11 mouse cellular contexts compared by ENCODE assay signal in genomic region chr9:43071176-43071575, GRCm38 (mm10). TPM values are rescaled to one million over a fixed set of nuclear protein-coding genes. Genes with fewer than 3 reads are reported as not detected.
DNase-seq lines count a peak whose midpoint lies in the region; ATAC-seq and TF ChIP-seq lines count a peak whose summit lies in the region.
"Had no signal": no experiment of that assay in that cellular context is flagged by ENCODE, and none has a peak within 500 bp of the region (broad histone marks: within the 10 kb centered on the region; RNA-seq: fewer than 3 reads in every experiment).

No protein-coding gene starts in this region.

- H3K36me3 ChIP-seq in kidney, postnatal 0 days (ENCODE audit: insufficient read depth, low read length): no peaks in the 10 kb centered on the region
- H3K36me3 ChIP-seq in hindbrain, embryonic 11.5 days (ENCODE audit: control insufficient read depth, insufficient read depth, low read length): no peaks in the 10 kb centered on the region
- H3K36me3 ChIP-seq in neural tube, embryonic 13.5 days: no peaks in the 10 kb centered on the region
- H3K36me3 ChIP-seq: embryonic facial prominence, embryonic 15.5 days had no signal

- ATAC-seq in kidney, postnatal 0 days (replicated peaks; ENCODE audit: low FRiP score, low read depth): no peak
- ATAC-seq in hindbrain, embryonic 11.5 days (ENCODE audit: low FRiP score): peak; percentile 47; the same call in 1 of the 2 replicates
- peak; percentile 93 for ATAC-seq in neural tube, embryonic 13.5 days (ENCODE audit: low read depth)

- 0 out of 2 replicates have a peak, but pooled peaks cover 19% of the 10 kb centered on the region for H3K4me1 ChIP-seq in kidney, postnatal 0 days (replicated peaks; ENCODE audit: insufficient read depth, low read length)
- no peaks in the 10 kb centered on the region; the same call in 1 of the 2 replicates for H3K4me1 ChIP-seq in hindbrain, embryonic 11.5 days (replicated peaks; ENCODE audit: control insufficient read depth, insufficient read depth, low read length)
- peaks cover 41% of the 10 kb centered on the region for H3K4me1 ChIP-seq in neural tube, embryonic 13.5 days (replicated peaks)

- DNase-seq in kidney, postnatal 0 days (ENCODE audit: low spot score): peak; percentile 55
- no peak for DNase-seq in kidney, postnatal 4 days
- peak; percentile 31 for DNase-seq in ZHBTc4 (ENCODE audit: low read depth, low spot score)
- peak; percentile 21 for DNase-seq in hindbrain, embryonic 11.5 days (ENCODE audit: low spot score)
- DNase-seq in adipocyte (ENCODE audit: low spot score): no peak
- no peak for DNase-seq in testis, postnatal 14 days (ENCODE audit: low spot score)
- DNase-seq in urinary bladder, adult 2 months (ENCODE audit: low spot score): no peak
- DNase-seq: cerebellum, adult 11 months; heart, postnatal 4 days had no signal

- H3K4me2 ChIP-seq in kidney, postnatal 0 days (ENCODE audit: low read length): no peak overlapping the region
- no peak overlapping the region for H3K4me2 ChIP-seq in hindbrain, embryonic 11.5 days (replicated peaks; ENCODE audit: low read depth, low read length)
- H3K4me2 ChIP-seq in neural tube, embryonic 13.5 days: peak overlapping the region; percentile 57
- H3K4me2 ChIP-seq: embryonic facial prominence, embryonic 15.5 days had no signal

- H3K27me3 ChIP-seq in kidney, postnatal 0 days (ENCODE audit: insufficient read depth, low read length): no peaks in the 10 kb centered on the region
- no peaks in the 10 kb centered on the region for H3K27me3 ChIP-seq in hindbrain, embryonic 11.5 days (ENCODE audit: control insufficient read depth, insufficient read depth, low read length)
- H3K27me3 ChIP-seq in neural tube, embryonic 13.5 days: no peaks in the 10 kb centered on the region
- H3K27me3 ChIP-seq: embryonic facial prominence, embryonic 15.5 days had no signal

- WGBS in kidney, postnatal 0 days: 32% methylated on average over 4 of the region's 4 CpGs
- 25% methylated on average over 4 of the region's 4 CpGs for WGBS in hindbrain, embryonic 11.5 days
- WGBS in neural tube, embryonic 13.5 days: 18% methylated on average over 4 of the region's 4 CpGs

- H3K27ac ChIP-seq in kidney, postnatal 0 days: peak overlapping the region; percentile 25; the same call in 1 of the 2 replicates
- H3K27ac ChIP-seq in hindbrain, embryonic 11.5 days (ENCODE audit: low read depth, low read length): 0 out of 2 replicates have a peak overlapping the region, but pooled peaks have one; percentile 14
- peak overlapping the region; percentile 81 for H3K27ac ChIP-seq in neural tube, embryonic 13.5 days (replicated peaks)

- H3K9me3 ChIP-seq in kidney, postnatal 0 days (replicated peaks; ENCODE audit: low read length): no peaks in the 10 kb centered on the region
- H3K9me3 ChIP-seq in hindbrain, embryonic 11.5 days (ENCODE audit: control insufficient read depth, low read length): no peaks in the 10 kb centered on the region
- H3K9me3 ChIP-seq in neural tube, embryonic 13.5 days: no peaks in the 10 kb centered on the region
- H3K9me3 ChIP-seq: embryonic facial prominence, embryonic 15.5 days had no signal

- no peak; the same call in 1 of the 2 replicates for TF ChIP-seq CTCF in kidney, postnatal 0 days (IDR thresholded peaks at IDR 0.05; ENCODE audit: low read depth)

- no peak overlapping the region for H3K4me3 ChIP-seq in kidney, postnatal 0 days (replicated peaks; ENCODE audit: low read depth, low read length)
- no peak overlapping the region for H3K4me3 ChIP-seq in hindbrain, embryonic 11.5 days (ENCODE audit: low read depth, low read length)
- peak overlapping the region; percentile 42 for H3K4me3 ChIP-seq in neural tube, embryonic 13.5 days
- H3K4me3 ChIP-seq: embryonic facial prominence, embryonic 15.5 days had no signal

- no peak overlapping the region for H3K9ac ChIP-seq in kidney, postnatal 0 days (ENCODE audit: low read depth, low read length)
- no peak overlapping the region for H3K9ac ChIP-seq in hindbrain, embryonic 11.5 days (ENCODE audit: low read depth, low read length)
- peak overlapping the region; percentile 74 for H3K9ac ChIP-seq in neural tube, embryonic 13.5 days
- H3K9ac ChIP-seq: embryonic facial prominence, embryonic 15.5 days had no signal

RNA-seq across cellular contexts. Expression of gene Arhgef12, which starts 35.9 kb away (rescaled TPM):
- polyA plus RNA-seq in kidney, postnatal 0 days (2015; fragmentation: Nextera tagmentation; extraction: Ambion mirVana): 11.2 and 11.4 TPM in 2 replicates
- polyA plus RNA-seq in hindbrain, embryonic 11.5 days (2014; fragmentation: Nextera tagmentation; extraction: Ambion mirVana): 11.6 and 22.5 TPM in 2 replicates
- 15.3 and 19.9 TPM in 2 replicates for polyA plus RNA-seq in neural tube, embryonic 13.5 days (2015; fragmentation: Nextera tagmentation; extraction: Ambion mirVana)
- polyA plus RNA-seq in urinary bladder, adult 2 months (2012; rRNA removed): 34.8 and 47.7 TPM in 2 replicates

RNA-seq across cellular contexts. Expression of gene Tmem136, which starts 45.2 kb away (rescaled TPM):
- polyA plus RNA-seq in kidney, postnatal 0 days (2015; fragmentation: Nextera tagmentation; extraction: Ambion mirVana): 9.3 and 10.6 TPM in 2 replicates
- 16.9 and 19.2 TPM in 2 replicates for polyA plus RNA-seq in hindbrain, embryonic 11.5 days (2014; fragmentation: Nextera tagmentation; extraction: Ambion mirVana)
- polyA plus RNA-seq in neural tube, embryonic 13.5 days (2015; fragmentation: Nextera tagmentation; extraction: Ambion mirVana): 12.9 and 13.2 TPM in 2 replicates
- 6.1 and 6.3 TPM in 2 replicates for polyA plus RNA-seq in urinary bladder, adult 2 months (2012; rRNA removed)

Comparison
In these comparisons a context has a peak if more than half of its experiments do, and no peak if none do; other contexts are left out.
1. DNase-seq: peak in kidney, postnatal 0 days (single experiment), ZHBTc4 (single experiment) and hindbrain, embryonic 11.5 days (single experiment); none in kidney, postnatal 4 days (0 of 2), adipocyte (single experiment), testis, postnatal 14 days (single experiment) and urinary bladder, adult 2 months (single experiment).
2. H3K27ac ChIP-seq: peak in every context shown above with its lines; median percentile 81 in neural tube, embryonic 13.5 days; 25 in kidney, postnatal 0 days; 14 in hindbrain, embryonic 11.5 days.